Mouse (Mus musculus) heart, embryonic 15.5 days (tissue): ENCODE measurements around the gene Actg1. TPM values are rescaled to one million over a fixed set of nuclear protein-coding genes. Genes with fewer than 3 reads are reported as not detected.
"Not testable (repeated sequence)": the region's sequence is repeated elsewhere in the genome, so short reads cannot be mapped to it uniquely, and the experiment has no call there.

Experiments
- ATAC-seq: fragments of 200-750 bp; cut with Nextera tagmentation; replicated peaks from 2 replicates; pipeline ENCODE4 v1.8.0; 2017; ENCODE audit warnings: low read depth, moderate TSS enrichment; ENCODE audit not compliant: insufficient number of reproducible peaks, insufficient read depth, low FRiP score
- H3K27ac ChIP-seq: fragments of 300-500 bp; sonication (generic); 2 replicates; pipeline ENCODE4 v1.5.1; 2015; ENCODE audit warnings: mild to moderate bottlenecking, inconsistent platforms
- H3K27me3 ChIP-seq: fragments of 300-500 bp; sonication (generic); 2 replicates; pipeline ENCODE4 v1.6.1; 2015; ENCODE audit warnings: inconsistent platforms
- H3K36me3 ChIP-seq: fragments of 300-500 bp; sonication (generic); 2 replicates; pipeline ENCODE4 v1.6.1; 2015; ENCODE audit warnings: mild to moderate bottlenecking, inconsistent platforms
- H3K4me1 ChIP-seq: fragments of 300-500 bp; sonication (generic); replicated peaks from 2 replicates; pipeline ENCODE4 v1.6.1; 2015; ENCODE audit warnings: inconsistent platforms
- H3K4me2 ChIP-seq: fragments of 300-500 bp; sonication (generic); 2 replicates; pipeline ENCODE4 v1.6.1; 2015; ENCODE audit warnings: inconsistent platforms, mild to moderate bottlenecking, moderate library complexity
- H3K4me3 ChIP-seq: fragments of 300-500 bp; sonication (generic); 2 replicates; pipeline ENCODE4 v1.5.1; 2015; ENCODE audit warnings: mild to moderate bottlenecking, inconsistent platforms
- H3K9ac ChIP-seq: fragments of 300-500 bp; sonication (generic); 2 replicates; pipeline ENCODE4 v1.6.1; 2015; ENCODE audit warnings: mild to moderate bottlenecking, inconsistent platforms
- H3K9me3 ChIP-seq: fragments of 300-500 bp; sonication (generic); replicated peaks from 2 replicates; pipeline ENCODE4 v1.6.1; 2016; ENCODE audit warnings: inconsistent platforms
- WGBS: fragments of 180-500 bp; shearing (Covaris S2); methylation state at CpG from one replicate; pipeline ENCODE4 v1.1.7; 2015; ENCODE audit warnings: mixed read lengths; 5-methylcytosine and 5-hydroxymethylcytosine counted together
- polyA plus RNA-seq: library from polyadenylated mRNA; unstranded; fragments of >200 nt; fragmentation: Nextera tagmentation; extraction: Ambion mirVana; gene quantifications from 2 replicates; pipeline ENCODE4 v1.2.1, GENCODE M21; 2015

Gene Actg1
- polyA plus RNA-seq, 1 experiment from 2014 or later: 921 TPM

- H3K9ac ChIP-seq: 0 out of 2 replicates have a peak overlapping the region, but pooled peaks have one; percentile 11
Measured at GRCm38 (mm10) chr11:120360062-120360461, 11.7 kb upstream of the Actg1 start.

GRCm38 (mm10) chr11:120359391-120359790, 11.0 kb upstream of the Actg1 start:
- peaks cover 49% of the 10 kb centered on the region for H3K4me1 ChIP-seq
- H3K27me3 ChIP-seq: no peaks in the 10 kb centered on the region
- no peaks in the 10 kb centered on the region for H3K36me3 ChIP-seq
- no peak for ATAC-seq
- WGBS: 67% methylated on average over 6 of the region's 6 CpGs
- H3K9me3 ChIP-seq: no peaks in the 10 kb centered on the region
- H3K4me2 ChIP-seq: no peak overlapping the region
- H3K27ac ChIP-seq: no peak overlapping the region
- H3K9ac ChIP-seq: no peak overlapping the region
- no peak overlapping the region for H3K4me3 ChIP-seq

More at GRCm38 (mm10) chr11:120360062-120360461, 11.7 kb upstream of the Actg1 start:
- Histone ChIP-seq H3K4me2 (no peak overlapping the region), H3K4me1 (peaks cover 43% of the 10 kb centered on the region), H3K4me3 (no peak overlapping the region), H3K27me3 (no peaks in the 10 kb centered on the region), H3K9me3 (no peaks in the 10 kb centered on the region), H3K27ac (no peak overlapping the region), H3K36me3 (no peaks in the 10 kb centered on the region)
- no peak for ATAC-seq
- WGBS: 35% methylated on average over 8 of the region's 8 CpGs

- Histone ChIP-seq H3K4me2 (0 out of 2 replicates have a peak overlapping the region, but pooled peaks have one; percentile 19), H3K4me3 (no peak overlapping the region), H3K9ac (no peak overlapping the region), H3K9me3 (no peaks in the 10 kb centered on the region), H3K36me3 (no peaks in the 10 kb centered on the region), H3K27ac (peak overlapping the region; percentile 50), H3K4me1 (peaks cover 63% of the 10 kb centered on the region), H3K27me3 (no peaks in the 10 kb centered on the region)
- 19% methylated on average over 10 of the region's 10 CpGs for WGBS
- ATAC-seq: peak; percentile 58
Measured at GRCm38 (mm10) chr11:120357791-120358401, 9.6 kb upstream of the Actg1 start.

GRCm38 (mm10) chr11:120356900-120357299, 8.6 kb upstream of the Actg1 start:
- H3K9me3 ChIP-seq: no peaks in the 10 kb centered on the region
- no peak overlapping the region for H3K4me2 ChIP-seq
- ATAC-seq: no peak
- WGBS: 89% methylated on average over 4 of the region's 4 CpGs
- H3K36me3 ChIP-seq: no peaks in the 10 kb centered on the region
- H3K27me3 ChIP-seq: no peaks in the 10 kb centered on the region
- peaks cover 72% of the 10 kb centered on the region for H3K4me1 ChIP-seq
- no peak overlapping the region for H3K9ac ChIP-seq
- no peak overlapping the region for H3K27ac ChIP-seq
- H3K4me3 ChIP-seq: no peak overlapping the region

- Histone ChIP-seq H3K27ac (no peak overlapping the region), H3K9me3 (no peaks in the 10 kb centered on the region), H3K9ac (no peak overlapping the region), H3K4me2 (no peak overlapping the region), H3K4me3 (no peak overlapping the region), H3K36me3 (no peaks in the 10 kb centered on the region), H3K27me3 (no peaks in the 10 kb centered on the region), H3K4me1 (peaks cover 77% of the 10 kb centered on the region)
- no peak for ATAC-seq
- WGBS: 76% methylated on average over 15 of the region's 15 CpGs
Measured at GRCm38 (mm10) chr11:120356319-120356840, 8.0 kb upstream of the Actg1 start.

- no peak for ATAC-seq
- Histone ChIP-seq H3K36me3 (no peaks in the 10 kb centered on the region), H3K4me1 (peaks cover 84% of the 10 kb centered on the region), H3K9me3 (no peaks in the 10 kb centered on the region), H3K4me2 (no peak overlapping the region), H3K9ac (no peak overlapping the region), H3K27me3 (no peaks in the 10 kb centered on the region), H3K27ac (peak overlapping the region; percentile 57), H3K4me3 (no peak overlapping the region)
- 50% methylated on average over 5 of the region's 5 CpGs for WGBS
Measured at GRCm38 (mm10) chr11:120355277-120356039, 7.1 kb upstream of the Actg1 start.

GRCm38 (mm10) chr11:120354304-120355276, 6.2 kb upstream of the Actg1 start:
- no peak overlapping the region for H3K9ac ChIP-seq
- ATAC-seq: no peak
- WGBS: 78% methylated on average over 17 of the region's 17 CpGs

GRCm38 (mm10) chr11:120353500-120354303, 5.4 kb upstream of the Actg1 start:
- peak overlapping the region; percentile 54 for H3K9ac ChIP-seq
- no peaks in the 10 kb centered on the region for H3K27me3 ChIP-seq
- H3K9me3 ChIP-seq: no peaks in the 10 kb centered on the region
- H3K4me3 ChIP-seq: peak overlapping the region; percentile 38
- peak; percentile 4; the same call in 1 of the 2 replicates for ATAC-seq
- WGBS: 14% methylated on average over 26 of the region's 26 CpGs
- no peaks in the 10 kb centered on the region for H3K36me3 ChIP-seq
- peak overlapping the region; percentile 96 for H3K27ac ChIP-seq
- peak overlapping the region; percentile 66 for H3K4me2 ChIP-seq
- H3K4me1 ChIP-seq: peaks cover 67% of the 10 kb centered on the region

More at GRCm38 (mm10) chr11:120354304-120355276, 6.2 kb upstream of the Actg1 start:
- H3K4me1 ChIP-seq: peaks cover 76% of the 10 kb centered on the region
- H3K9me3 ChIP-seq: no peaks in the 10 kb centered on the region
- H3K27me3 ChIP-seq: no peaks in the 10 kb centered on the region
- no peaks in the 10 kb centered on the region for H3K36me3 ChIP-seq
- no peak overlapping the region for H3K4me3 ChIP-seq
- peak overlapping the region; percentile 57 for H3K27ac ChIP-seq
- no peak overlapping the region for H3K4me2 ChIP-seq

GRCm38 (mm10) chr11:120352571-120353290, 4.4 kb upstream of the Actg1 start:
- Histone ChIP-seq H3K4me2 (peak overlapping the region; percentile 66), H3K36me3 (no peaks in the 10 kb centered on the region), H3K4me1 (peaks cover 57% of the 10 kb centered on the region)

GRCm38 (mm10) chr11:120352093-120352350, 3.7 kb upstream of the Actg1 start:
- H3K36me3 ChIP-seq, ATAC-seq, H3K27me3 ChIP-seq, H3K4me2 ChIP-seq, H3K9me3 ChIP-seq, H3K4me3 ChIP-seq: not testable (repeated sequence)
- H3K27ac ChIP-seq: peak overlapping the region; percentile 96
- peaks cover 50% of the 10 kb centered on the region for H3K4me1 ChIP-seq
- 85% methylated on average over 5 of the region's 5 CpGs for WGBS
- peak overlapping the region; percentile 81; the same call in 1 of the 2 replicates for H3K9ac ChIP-seq

More at GRCm38 (mm10) chr11:120352571-120353290, 4.4 kb upstream of the Actg1 start:
- 56% methylated on average over 13 of the region's 13 CpGs for WGBS
- Histone ChIP-seq H3K9me3 (no peaks in the 10 kb centered on the region), H3K27me3 (no peaks in the 10 kb centered on the region), H3K27ac (peak overlapping the region; percentile 96), H3K4me3 (no peak overlapping the region), H3K9ac (peak overlapping the region; percentile 24; the same call in 1 of the 2 replicates)
- ATAC-seq: no peak
